Mouse (Mus musculus) frontal cortex, adult 2 months (tissue): Measurements from ENCODE around the gene Cnpy3. TPM values are rescaled to one million over a fixed set of nuclear protein-coding genes. Genes with fewer than 3 reads are reported as not detected.

Experiments
- DNase-seq, 2 experiments: peaks; one replicate each; pipeline ENCODE4 v3.0.0; 2022; ENCODE audit warnings: low spot score in 1 of 2; ENCODE audit errors: extremely low spot score in 1 of 2
- polyA plus RNA-seq: library from polyadenylated mRNA; depleted of rRNA; stranded (reverse); fragments of >200 nt; gene quantifications from 2 replicates; pipeline ENCODE4 v1.2.3, GENCODE M21; 2012

The Cnpy3 gene
- polyA plus RNA-seq, 1 experiment = 86.0 TPM

- no peak for DNase-seq
These were observed 27.4 kb downstream of the Cnpy3 start for GRCm38 (mm10) chr17:46724477-46725084.

GRCm38 (mm10) chr17:46721077-46721476 lies 30.9 kb downstream of the Cnpy3 start:
- no peak for DNase-seq

- DNase-seq = peak in 1 of 2 experiments; percentile 32
These were observed 37.1 kb downstream of the Cnpy3 start for GRCm38 (mm10) chr17:46714756-46715481.

GRCm38 (mm10) chr17:46713849-46714248 lies 38.2 kb downstream of the Cnpy3 start:
- no peak for DNase-seq

- DNase-seq = no peak
These were observed 39.6 kb downstream of the Cnpy3 start for GRCm38 (mm10) chr17:46712442-46712841.

- DNase-seq = peak in 1 of 2 experiments; percentile 32
These were observed 40.3 kb downstream of the Cnpy3 start for GRCm38 (mm10) chr17:46711612-46712271.

- DNase-seq = peak; percentile 84 to 94
These were observed 40.9 kb downstream of the Cnpy3 start, which contains the start of gene Pex6 for GRCm38 (mm10) chr17:46710959-46711597. Gene Pex6, plus strand, starts transcription at chr17:46711463.

GRCm38 (mm10) chr17:46706375-46707089 lies 45.5 kb downstream of the Cnpy3 start:
- no peak for DNase-seq

GRCm38 (mm10) chr17:46704887-46705835 lies 46.9 kb downstream of the Cnpy3 start, which contains the start of gene Ppp2r5d:
Gene Ppp2r5d, minus strand, starts transcription at chr17:46705111.
- peak; percentile 98 for DNase-seq

GRCm38 (mm10) chr17:46703971-46704886 lies 47.8 kb downstream of the Cnpy3 start:
- no peak for DNase-seq

GRCm38 (mm10) chr17:46702506-46702905 lies 49.5 kb downstream of the Cnpy3 start:
- no peak for DNase-seq

GRCm38 (mm10) chr17:46702100-46702499 lies 49.9 kb downstream of the Cnpy3 start:
- DNase-seq = no peak

- DNase-seq = peak in 1 of 2 experiments; percentile 32
These were observed 50.5 kb downstream of the Cnpy3 start for GRCm38 (mm10) chr17:46701489-46701888.

GRCm38 (mm10) chr17:46699912-46700311 lies 52.1 kb downstream of the Cnpy3 start:
- no peak for DNase-seq

- no peak for DNase-seq
These were observed 52.8 kb downstream of the Cnpy3 start for GRCm38 (mm10) chr17:46699245-46699644.

- no peak for DNase-seq
These were observed 53.5 kb downstream of the Cnpy3 start for GRCm38 (mm10) chr17:46698515-46698914.

GRCm38 (mm10) chr17:46694517-46695063 lies 57.4 kb downstream of the Cnpy3 start:
- no peak for DNase-seq

GRCm38 (mm10) chr17:46691390-46691789 lies 60.6 kb downstream of the Cnpy3 start:
- no peak for DNase-seq
